22 mouse cellular contexts compared by ENCODE assay signal in the genomic region with DNA sequence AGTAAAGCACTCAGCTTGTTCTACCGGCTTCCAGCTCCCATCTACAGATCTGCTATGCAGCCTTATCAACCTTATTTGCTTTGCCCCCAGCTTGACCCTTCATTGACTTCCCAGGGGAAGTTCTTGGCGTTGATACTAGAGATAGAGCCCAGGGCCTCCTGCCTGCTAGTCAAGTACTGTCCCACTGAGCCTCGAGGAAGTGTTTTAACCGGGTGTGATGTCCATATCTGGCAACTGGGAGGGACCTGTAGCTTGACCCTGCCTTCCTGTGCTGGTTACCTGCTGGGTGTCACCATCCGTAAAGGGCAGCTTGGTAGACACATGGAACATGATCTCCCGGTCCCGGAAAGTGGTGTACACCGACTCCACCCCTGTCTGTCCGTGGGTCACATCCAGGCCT. TPM values are rescaled to one million over a fixed set of nuclear protein-coding genes. Genes with fewer than 3 reads are reported as not detected.
"Had no signal": no experiment of that assay in that cellular context is flagged by ENCODE, and none has a peak within 500 bp of the region (broad histone marks: within the 10 kb centered on the region; RNA-seq: fewer than 3 reads in every experiment).

No protein-coding gene starts in this region.

- DNase-seq: kidney, adult 8-10 months; kidney, postnatal 4 days; lung, adult 2 months; right cerebral cortex, postnatal 4 days; thymus, adult 18-20 months; thymus, postnatal 14 days had no signal

- H3K4me2 ChIP-seq: liver, embryonic 11.5 days; liver, embryonic 15.5 days; midbrain, embryonic 13.5 days had no signal

- H3K4me3 ChIP-seq: left cerebral cortex, adult 2 months; limb, embryonic 10.5 days; liver, embryonic 15.5 days; midbrain, embryonic 13.5 days had no signal

- H3K27ac ChIP-seq: kidney, postnatal 0 days; left cerebral cortex, adult 2 months; limb, embryonic 10.5 days; liver, embryonic 15.5 days; midbrain, embryonic 13.5 days had no signal

- H3K27me3 ChIP-seq: liver, embryonic 15.5 days; midbrain, embryonic 13.5 days had no signal

- H3K9me3 ChIP-seq: limb, embryonic 10.5 days; liver, embryonic 15.5 days; midbrain, embryonic 13.5 days had no signal

- H3K9ac ChIP-seq: liver, embryonic 15.5 days; midbrain, embryonic 13.5 days had no signal

- ATAC-seq: inflammation-experienced regulatory T-cells, adult 6 months; lung, postnatal 0 days; midbrain, embryonic 13.5 days had no signal

- H3K36me3 ChIP-seq: limb, embryonic 10.5 days; liver, embryonic 15.5 days; midbrain, embryonic 13.5 days had no signal

- H3K4me1 ChIP-seq: liver, embryonic 15.5 days had no signal

RNA-seq across cellular contexts. Expression of a gene that starts 52.2 kb away (rescaled TPM):
- total RNA-seq: layer of hippocampus, adult 8-10 months; layer of hippocampus, postnatal 14 days; left cerebral cortex, adult 2 months; left cerebral cortex, postnatal 14 days; megakaryocyte progenitor cell, adult 5-6 weeks; midbrain, postnatal 0 days had no signal
- polyA plus RNA-seq: inflammation-experienced regulatory T-cells, adult 6 months; kidney, postnatal 0 days; limb, embryonic 10.5 days; limb, embryonic 14.5 days; liver, embryonic 11.5 days; liver, embryonic 15.5 days; lung, adult 2 months; lung, postnatal 0 days; midbrain, embryonic 13.5 days; midbrain, postnatal 0 days; neural tube, embryonic 14.5 days; stomach, embryonic 16.5 days had no signal
